Mouse (Mus musculus) bone marrow macrophage, adult 2 months (primary cell): ENCODE data around the gene Rag1.

Source experiments
- CTCF ChIP-seq: IDR thresholded peaks from 2 replicates; pipeline ENCODE4 v1.5.1; 2012; ENCODE audit warnings: low read depth, mild to moderate bottlenecking, low read length, moderate library complexity
- POLR2A ChIP-seq: IDR thresholded peaks from 2 replicates; pipeline ENCODE4 v1.6.1; 2012; ENCODE audit warnings: mild to moderate bottlenecking, low read depth, low read length, borderline replicate concordance

DNA sequence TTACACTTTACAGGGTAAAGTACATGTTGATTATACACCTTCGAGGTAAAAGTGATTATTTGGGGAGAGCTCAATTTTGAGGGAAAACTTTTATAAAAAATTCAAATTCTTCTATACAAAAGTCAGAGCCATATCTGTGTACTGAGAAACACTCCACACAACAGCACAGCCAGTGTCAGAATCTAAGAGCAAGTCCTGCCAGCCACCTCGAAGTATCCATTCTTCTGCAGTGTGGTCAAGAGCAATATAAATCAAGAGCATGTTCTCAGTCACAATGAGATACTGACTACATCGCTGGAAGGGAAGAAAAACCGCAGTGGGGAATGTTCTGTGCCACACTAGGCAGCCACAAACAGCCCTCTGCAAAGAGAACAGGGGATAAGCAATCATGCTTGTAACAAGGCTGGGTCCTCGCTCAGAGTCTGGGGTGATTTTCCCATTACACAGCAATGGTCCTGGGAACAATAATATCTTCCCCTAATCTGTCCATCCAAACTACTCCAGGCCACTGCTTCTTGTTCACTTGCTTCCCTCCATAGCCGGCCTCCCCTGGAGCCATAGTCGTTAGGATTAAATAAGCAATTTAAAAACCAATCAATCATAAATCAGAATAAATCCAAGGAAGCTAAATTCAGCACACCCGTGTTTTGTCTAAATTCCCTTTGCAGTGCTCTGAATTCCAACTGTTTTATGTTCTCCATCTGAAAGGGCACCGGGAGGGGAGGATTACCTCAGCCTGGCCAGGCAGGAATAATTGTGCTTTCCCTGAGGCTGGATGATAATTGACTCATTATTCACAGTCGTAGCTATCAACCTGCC, 57.1 kb downstream of the Rag1 start:
- TF ChIP-seq CTCF (no peak), POLR2A (no peak)
